Mouse (Mus musculus): ENCODE data around the gene Avpi1.

- TF ChIP-seq POLR2A (IDR thresholded peaks at IDR 0.05; ENCODE audit: borderline replicate concordance, insufficient read depth, low read length) (no peak), CTCF (IDR thresholded peaks at IDR 0.05; ENCODE audit: borderline replicate concordance, insufficient read depth, low read depth, low read length) (no peak)
Measured at GRCm38 (mm10) chr19:42158246-42159017, 29.6 kb upstream of the Avpi1 start.

Measured in cerebellum, adult 2 months (tissue).